Mouse (Mus musculus) spleen, postnatal 4 days (tissue): ENCODE measurements at regions not wholly inside any gene's neighbourhood (a gene's known extent, or its start where the extent isn't known, plus 50 kb on each side); places are given as distances from the start of the nearest gene placed in this dataset.
"Not testable (repeated sequence)": the region's sequence is repeated elsewhere in the genome, so short reads cannot be mapped to it uniquely, and the experiment has no call there.

Experiments
- DNase-seq, 2 experiments: peaks; one replicate each; pipeline ENCODE4 v3.0.0; 2022; ENCODE audit warnings: low spot score in 2 of 2

DNA sequence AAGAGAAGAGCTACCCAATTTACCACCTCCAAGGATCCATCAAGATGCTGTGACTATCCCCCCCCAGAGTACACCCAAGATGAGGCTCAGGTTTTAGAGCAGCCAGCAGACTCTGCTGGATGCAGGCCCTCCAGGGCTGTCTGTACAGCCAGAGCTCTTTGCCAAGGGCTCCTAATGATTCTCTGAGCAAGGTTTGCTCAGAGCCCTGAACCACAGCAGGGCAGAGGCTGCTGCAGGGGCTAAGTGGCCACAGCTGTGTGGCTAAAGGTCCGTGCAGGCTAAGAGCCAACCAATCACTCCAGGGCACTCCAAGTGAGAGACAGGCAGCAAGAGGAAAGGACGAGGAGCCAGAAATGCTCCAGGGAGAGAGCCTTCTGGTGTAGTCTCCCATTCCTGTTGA lies 289.2 kb upstream of the Kdm8 start:
- no peak for DNase-seq

DNA sequence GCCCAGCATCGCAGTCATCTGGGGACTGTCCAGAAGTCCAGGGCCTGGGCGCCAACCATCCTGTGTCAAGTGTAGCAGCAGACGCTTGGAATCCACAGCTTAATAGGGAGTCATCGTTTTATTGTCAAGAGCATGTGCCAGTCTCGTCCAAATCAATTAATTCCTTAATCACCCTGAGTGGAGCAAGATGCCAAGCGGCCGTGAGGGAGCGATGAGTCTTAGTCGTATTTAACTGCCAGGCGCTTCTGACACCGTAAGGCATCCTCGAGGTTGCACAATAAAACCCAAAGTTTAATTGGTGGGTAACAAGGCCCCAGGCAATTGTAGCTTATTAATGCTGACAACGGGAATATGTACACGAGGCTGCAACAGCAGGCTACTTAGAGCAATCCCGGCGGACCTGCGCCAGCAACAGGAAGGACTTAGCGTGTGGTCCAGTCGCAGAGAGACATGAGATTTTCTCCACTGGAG lies 277.6 kb upstream of the Kdm8 start:
- no peak for DNase-seq

DNA sequence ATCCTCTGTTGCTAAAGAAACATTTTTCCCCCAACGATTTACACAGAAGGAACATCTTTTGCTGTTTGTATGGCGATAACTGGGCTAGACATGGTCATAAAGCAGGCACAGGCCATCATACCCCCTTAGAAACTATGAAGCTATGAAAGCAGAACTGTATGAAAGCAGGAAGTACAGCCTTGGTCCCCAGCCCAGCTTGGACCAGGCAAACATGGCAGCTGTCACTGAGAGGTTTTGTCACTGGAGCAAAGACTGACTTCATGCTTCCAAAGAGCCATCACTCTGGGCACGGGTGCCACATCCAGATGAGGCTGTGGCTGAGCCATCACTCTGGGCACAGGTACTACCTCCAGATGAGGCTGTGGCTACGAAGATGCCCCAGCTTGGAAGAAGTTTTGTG lies 276.8 kb upstream of the Kdm8 start:
- no peak for DNase-seq

DNA sequence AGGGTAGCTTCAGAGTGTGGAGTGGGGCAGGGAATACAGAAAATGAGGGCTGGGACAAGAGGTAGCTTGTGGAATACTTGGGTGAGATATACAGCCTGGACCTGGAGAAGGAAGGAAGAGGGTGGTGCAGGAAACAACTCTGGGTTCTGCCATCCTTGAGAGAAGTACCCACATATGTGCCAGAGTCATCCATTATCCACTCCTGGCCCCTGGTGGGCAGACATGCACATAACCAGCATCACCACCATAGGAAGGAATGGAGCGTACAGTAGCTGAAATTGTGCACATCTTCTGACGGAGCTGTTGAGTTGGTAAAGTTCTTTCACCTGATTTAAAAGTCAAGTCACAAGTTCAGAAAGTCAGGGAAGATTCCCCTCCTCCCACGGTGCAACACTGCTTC lies 262.9 kb upstream of the Kdm8 start:
- no peak for DNase-seq

DNA sequence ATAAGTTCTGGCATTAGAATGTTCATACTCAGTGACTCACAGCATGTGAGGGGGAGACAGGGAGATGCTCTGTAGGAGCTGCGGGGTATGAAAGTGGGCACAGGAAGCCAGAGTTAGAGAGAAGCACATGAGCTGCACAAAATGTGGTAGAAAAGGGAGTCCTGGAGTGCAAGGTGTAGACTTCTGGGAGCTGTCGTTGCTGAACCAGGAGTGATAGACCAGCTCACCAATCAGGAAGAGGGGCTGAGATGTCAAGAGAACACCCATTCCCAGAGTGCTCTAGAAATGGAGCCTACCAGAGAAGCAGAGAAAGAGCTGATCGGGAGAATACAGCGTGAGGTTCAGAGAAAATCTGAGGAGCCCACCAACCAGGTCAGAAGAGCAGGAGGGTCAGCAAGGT lies 262.2 kb upstream of the Kdm8 start:
- no peak for DNase-seq

DNA sequence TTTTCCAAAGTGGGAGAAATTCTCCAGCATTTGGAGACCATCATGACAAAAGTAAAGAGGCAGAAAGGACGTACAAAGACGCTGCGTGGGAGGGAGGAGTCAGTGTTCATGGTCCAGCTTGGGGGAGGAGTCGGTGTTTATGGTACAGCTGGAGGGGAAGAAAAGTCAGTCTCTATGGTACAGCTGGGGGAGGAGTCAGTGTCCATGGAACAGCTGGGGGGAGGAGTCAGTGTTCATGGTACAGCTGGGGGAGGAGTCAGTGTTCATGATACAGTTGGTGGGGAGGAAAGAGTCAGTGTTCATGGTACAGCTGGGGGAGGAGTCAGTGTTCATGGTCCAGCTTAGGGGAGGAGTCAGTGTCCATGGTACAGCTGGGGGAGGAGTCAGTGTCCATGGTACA lies 261.5 kb upstream of the Kdm8 start:
- not testable (repeated sequence) for DNase-seq

DNA sequence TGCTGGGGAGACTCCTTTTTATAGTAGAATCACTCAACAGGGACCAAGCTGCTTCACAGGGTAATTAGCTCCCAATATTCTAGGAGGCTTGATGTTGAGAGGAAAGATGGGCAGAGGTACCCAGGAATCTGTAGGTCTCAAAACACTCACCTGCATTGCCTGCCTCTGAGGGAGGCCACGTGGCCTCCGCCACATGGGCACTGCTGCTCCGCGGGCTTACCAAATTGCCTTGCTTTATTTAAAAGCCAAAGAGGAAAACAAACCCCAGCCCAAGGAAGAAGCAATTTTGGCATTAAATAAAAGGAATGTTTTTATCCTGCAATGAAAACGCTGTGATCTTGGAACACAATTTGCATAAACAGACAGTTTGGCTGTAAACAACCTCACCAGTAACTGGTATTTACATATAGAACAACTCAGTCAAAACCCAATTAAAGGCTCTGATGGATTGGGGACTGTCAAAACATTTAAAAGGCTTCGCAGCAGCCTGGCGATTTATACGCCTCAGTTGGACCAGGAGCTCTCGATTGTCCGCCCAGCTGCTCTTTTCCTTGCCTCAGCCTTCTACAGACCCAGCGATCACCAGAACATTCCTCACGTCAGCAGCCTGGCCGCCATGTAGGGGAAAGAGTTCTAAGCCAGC lies 259.3 kb upstream of the Kdm8 start:
- no peak for DNase-seq

DNA sequence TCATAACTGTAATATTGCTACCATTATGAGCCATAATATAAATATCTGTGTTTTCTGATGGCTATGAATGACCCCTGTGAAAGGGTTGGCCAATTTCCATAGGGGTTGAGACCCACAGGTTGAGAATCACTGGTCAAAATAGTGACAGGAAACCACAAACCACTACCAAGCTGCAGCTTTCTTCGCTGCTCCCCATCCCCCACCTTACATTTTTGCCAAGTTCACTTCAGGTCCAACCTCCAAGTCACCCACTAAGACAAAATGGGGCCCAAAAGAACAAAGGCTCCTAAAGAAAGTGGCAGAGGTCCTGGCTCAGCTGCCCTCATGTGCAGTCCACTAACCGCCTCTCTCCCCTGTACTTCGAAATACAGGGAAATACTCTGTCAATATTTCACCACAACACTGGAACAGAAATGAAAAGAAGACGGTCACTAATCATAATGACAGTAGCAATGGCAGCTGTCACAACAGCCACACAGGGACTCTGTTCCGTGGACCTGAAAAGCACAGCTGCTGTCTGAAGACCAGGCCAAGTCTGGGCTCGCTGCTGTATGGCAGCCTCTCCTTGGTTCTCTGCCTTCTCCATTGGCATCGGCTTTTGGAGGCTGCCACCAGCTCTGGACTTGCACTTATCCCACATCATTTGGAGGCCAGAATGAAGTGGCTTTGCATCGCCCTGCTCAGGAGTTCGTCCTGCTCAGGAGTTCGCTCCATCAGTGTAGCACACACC lies 257.3 kb upstream of the Kdm8 start:
- no peak for DNase-seq

DNA sequence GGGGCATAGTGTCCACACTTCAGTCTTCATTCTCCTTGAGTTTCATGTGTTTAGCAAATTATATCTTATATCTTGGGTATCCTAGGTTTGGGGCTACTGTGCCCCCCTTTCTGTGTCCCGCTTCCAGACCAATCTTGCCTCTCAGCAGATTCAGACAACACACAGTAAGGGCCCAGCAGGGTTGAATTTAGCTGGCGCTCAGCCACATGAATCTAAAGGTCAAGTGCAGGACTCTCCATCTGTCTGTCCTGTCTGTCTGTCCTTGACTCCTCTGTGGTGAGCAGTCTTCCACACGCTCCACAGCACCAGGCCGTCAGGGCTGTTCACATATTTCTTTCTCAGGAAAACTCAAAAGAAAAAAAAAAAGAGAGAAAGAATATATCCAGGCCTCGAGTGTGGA lies 255.5 kb upstream of the Kdm8 start:
- no peak for DNase-seq

DNA sequence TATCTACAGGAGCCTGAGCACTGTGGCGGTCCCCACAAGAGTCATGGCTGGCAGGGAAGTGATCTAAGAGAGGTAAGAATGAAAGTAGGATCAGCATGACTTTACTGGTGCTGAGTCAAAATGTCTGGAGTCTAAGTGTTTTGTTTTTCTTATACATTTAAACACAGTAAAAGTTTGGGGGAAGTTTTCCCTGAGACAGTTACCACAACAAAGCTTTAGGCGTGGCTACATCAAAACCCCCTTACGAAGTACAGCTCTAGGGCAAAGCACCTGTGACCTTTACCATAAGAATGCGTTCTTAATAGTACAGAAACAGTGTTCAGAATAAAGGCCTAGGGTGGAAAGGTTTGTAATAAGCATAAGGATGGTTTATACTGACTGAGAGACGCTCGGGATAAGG lies 254.4 kb upstream of the Kdm8 start:
- DNase-seq = no peak

DNA sequence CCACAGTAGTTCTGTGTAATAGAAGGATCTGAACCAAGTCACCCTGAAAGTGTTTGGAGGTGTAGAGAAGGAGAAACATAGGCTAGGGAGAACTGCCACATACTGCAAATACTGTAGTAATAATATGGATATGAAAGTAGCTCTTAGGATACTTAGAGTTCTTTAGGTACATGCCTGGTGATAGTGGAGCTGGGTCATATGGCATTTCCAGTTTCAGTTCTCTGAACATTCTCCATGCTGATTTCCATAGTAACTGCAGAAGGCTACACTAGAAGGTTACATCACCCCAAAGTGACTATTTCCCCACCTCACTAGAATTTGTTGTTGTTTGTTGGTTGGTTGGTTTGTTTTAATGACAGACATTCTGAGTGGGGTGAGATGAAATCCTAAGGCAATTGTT lies 253.2 kb upstream of the Kdm8 start:
- DNase-seq = no peak

DNA sequence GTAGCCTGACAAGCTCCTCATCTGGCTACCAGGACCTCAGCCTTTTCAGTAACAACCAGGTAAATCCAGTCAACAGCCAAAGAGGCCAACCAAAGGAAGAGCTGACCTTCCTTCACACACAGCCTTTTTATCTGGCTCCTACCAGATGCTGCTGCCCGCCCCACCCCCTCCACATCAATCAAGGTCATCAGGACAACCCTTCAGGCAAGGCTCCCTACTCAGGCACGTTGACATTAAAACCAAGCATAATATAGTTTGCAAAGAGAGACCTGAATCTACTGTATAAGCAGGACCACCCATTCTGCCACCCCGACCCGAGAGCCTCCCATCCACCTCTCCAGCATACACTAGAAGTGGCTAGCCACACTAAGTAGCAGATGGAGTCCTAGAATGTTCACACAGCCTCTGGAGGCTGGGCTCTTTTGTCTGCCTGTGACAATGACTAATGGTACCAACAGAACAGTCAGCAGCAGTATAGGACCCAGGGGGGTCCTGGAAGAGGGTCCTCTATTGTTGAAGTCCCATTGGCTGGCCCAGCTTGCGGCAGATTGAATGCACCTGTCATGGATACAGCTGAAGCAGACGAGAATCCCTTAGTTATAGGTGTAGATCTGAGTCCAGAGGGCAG lies 233.0 kb upstream of the Kdm8 start:
- DNase-seq = no peak

DNA sequence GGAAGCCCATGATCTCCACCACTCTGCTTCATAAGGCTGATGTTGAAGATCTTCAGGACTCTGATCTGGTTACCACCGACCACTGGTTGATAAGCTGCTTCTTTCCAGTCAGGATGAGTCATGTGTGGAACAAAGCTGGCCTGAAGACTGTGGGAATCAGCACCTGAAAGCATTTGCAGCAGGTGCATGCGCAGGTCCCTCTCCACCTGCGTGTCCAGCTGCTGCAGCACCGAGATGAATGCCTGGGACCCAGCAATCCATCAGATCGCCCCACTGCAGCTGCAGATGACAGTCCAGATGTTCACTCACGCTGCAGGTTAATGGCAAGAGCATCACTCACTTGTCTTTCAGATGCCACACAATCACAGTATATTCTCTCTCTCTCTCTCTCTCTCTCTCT lies 230.4 kb upstream of the Kdm8 start:
- DNase-seq = no peak

DNA sequence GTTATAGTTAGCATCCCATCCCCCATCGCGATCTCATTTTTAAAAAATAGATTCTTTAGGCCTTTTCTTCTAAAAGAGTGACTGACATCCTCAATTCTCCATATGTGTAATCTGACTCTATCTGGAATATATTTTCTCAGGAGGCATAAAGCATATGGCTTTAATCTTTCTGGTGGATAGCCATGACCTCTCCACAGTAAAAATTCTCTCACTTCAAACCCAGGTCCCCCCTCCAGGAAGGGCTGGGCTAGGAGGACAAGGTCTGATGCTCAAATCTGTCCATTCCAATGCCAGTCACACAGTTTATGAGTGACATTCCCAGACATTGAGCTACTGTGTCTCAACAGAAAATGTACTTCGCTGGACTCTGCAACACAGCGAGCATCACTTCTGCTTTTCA lies 226.8 kb upstream of the Kdm8 start:
- DNase-seq = no peak

DNA sequence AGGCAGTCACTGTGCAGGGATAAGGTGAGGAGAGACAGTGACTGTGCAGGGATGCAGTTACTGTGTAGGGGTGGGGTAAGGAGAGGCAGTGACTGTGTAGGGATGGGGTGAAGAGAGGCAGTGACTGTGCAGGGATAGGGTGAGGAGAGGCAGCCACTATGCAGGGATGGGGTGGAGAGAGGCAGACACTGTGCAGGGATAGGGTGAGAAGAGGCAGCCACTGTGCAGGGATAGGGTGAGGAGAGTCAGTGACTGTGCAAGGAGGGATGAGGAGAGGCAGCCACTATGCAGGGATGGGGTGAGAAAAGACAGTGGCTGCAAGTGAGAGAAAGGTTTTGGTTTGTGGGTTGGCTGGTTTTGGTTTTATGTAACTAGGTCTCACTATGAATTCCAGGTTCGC lies 221.8 kb upstream of the Kdm8 start:
- no peak for DNase-seq

DNA sequence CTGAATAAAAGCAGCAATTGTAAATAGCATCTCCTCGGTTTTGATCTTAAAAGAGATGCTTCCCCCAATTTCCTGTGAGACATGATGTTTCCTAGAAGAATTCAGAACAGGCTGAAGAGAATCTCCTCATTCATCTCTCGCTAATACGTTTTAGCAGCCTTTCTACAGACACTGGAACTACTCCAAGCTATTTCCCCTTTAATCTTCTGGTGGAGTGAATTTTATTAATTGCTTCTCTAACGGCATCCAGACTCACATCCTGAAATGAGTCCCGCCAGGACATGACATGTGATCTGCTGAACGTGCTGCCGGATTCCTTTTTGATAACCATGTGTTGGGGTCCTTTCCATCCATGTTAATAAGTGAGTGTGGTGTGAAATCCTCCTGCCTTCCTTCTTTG lies 209.6 kb upstream of the Kdm8 start:
- DNase-seq = no peak

DNA sequence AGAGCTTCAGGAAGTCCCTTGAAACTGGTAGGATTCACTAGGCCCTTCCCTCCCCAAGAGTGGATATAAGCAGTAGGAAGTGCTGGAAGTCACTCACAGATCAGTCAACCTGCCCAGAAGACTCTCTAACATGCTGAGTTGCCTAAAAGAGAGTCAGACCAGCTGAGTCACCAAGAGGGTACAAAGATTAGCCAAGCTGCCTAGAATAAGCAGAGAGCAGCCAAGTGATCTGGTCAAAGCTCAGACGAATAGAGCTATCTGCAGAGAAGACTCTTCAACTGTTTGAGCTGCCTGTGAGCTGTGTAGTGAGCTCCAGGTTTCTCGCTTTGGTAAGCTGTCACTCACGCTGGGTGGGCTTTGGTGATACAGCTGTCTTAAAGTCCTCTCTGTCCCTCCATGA lies 207.4 kb upstream of the Kdm8 start:
- DNase-seq = no peak

DNA sequence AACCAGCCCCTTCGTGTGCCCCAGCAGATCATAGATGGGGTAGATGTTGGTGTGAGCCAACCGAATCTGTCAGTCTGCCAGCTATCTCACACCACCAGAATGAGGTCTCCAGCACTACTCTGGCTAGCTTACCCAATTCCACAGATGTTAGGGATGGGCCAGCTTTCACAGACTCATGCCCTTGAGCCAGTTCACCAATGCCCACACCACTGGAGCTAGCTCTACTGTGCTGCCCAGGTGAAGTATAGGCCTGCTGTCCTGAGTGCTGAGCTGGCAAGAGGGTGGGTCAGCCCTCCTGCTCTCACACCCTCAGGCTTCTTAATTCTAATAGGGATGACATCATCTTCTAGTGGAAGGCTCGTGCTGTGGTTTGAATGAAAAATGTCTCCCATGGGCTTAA lies 201.5 kb upstream of the Kdm8 start:
- DNase-seq = peak in 1 of 2 experiments; percentile 4

DNA sequence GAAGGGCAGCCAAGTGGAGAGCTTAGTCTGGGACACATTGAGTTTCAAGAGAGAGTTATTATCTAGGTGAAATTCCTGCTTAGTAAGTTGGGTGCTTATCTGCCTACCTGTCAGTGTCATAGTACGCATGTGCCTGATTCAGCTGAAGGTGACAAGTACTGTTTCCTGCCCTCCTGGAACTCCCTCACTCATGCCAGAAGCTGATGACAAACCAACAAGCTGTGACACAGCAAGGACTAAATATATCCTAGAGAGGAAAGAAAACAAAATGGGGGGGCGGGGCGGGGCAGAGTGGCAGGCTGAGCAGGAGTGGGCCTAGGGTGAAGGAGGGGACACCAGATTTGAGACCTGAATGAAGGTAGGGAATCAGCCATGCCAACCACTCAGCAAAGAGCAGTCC lies 196.1 kb upstream of the Kdm8 start:
- DNase-seq = no peak

DNA sequence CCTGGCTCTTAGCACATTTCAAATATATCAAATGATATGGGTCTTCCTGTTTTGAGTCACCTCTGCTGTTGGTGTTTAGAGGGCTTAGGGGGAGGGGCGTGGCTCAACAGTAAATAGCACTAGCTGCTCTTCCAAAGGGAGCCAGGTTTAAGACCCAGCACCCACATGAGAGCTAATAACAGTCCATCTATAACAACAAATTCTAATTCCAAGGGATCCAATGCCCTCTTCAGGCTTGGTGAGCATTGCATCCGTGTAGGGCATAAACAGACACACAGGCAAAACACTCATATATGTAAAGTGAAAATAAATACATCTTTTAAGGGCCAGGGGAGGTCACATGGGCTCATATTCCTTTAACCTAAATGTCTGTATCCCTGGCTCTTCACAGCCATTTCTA lies 194.1 kb upstream of the Kdm8 start:
- no peak for DNase-seq

DNA sequence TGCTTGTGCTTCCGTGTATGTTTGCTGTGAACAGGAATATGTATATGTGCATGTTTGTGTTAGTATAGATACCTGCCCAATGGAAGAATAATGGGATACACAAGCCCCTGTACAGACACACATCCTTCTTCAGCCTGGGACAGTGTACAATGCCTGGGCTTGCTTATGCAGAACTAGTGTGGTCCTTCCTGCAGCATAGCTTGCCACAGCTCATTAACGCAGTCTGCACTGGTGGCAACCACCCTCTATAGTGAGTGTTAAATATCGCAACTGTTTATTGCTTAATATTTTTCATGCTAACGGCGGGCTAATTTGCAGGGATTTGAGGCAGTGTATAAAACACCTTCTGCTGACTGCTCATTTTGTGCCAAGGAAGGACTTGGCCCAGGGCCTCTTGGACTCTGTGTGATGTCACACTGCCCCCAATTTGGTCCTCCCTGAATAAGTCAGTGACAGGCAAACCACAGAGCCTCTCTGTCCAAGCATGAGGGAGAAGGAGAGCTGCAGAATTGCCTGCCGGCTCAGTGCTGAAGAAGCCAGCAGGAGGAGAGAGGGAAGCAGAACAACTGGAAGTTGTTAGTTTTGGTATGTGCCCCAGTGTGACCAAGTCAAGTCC lies 193.4 kb upstream of the Kdm8 start:
- DNase-seq = no peak

DNA sequence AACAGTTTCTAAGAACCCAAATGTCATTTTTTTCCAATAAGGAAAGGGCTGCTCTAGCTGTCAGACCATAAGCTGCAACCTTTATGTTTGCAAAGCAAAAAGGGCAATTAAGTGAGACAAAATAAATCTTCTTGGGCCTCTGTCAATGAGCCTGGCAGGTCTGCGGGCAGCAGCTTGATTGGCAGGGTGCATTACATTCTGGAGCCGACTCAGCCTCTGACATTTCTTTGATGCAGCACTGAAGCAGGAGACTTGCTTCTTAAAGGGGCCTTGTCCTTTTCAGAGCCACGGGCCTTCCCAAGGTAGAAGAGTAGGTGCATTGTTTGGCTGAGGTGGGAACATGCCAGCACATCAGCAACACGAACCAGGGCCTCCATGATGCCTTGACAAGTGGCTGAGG lies 190.2 kb upstream of the Kdm8 start:
- no peak for DNase-seq

DNA sequence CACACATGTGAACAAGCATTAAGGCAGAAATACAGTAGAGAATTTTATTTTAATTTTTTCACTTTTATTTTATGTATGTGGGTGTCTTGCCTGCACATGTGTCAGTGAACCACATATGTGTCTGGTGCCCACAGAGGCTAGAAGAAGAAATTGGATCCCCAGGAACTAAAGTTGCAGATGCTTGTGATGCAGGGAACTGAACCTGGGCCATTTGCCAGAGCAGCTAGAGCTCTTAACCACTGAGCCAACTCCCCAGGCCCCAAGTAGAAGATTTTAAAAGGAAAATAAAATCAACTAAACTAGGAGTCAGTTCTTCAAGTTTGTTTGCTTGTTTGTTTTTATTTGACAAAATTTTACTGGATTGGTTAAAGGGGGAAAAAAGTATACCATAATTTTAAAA lies 185.5 kb upstream of the Kdm8 start:
- DNase-seq = no peak
